Mouse (Mus musculus) lung, adult 2 months (tissue): ENCODE measurements around the gene Foxl1. TPM values are rescaled to one million over a fixed set of nuclear protein-coding genes. Genes with fewer than 3 reads are reported as not detected.
A peak's percentile ranks its signal among the peaks of the same experiment; 100 is the strongest.

ENCODE experiments used
- DNase-seq: peaks from one replicate; pipeline ENCODE4 v3.0.0; 2022
- H3K4me1 ChIP-seq: fragments of 200-500 bp; 2 replicates; pipeline ENCODE4 v1.6.1; 2011; ENCODE audit warnings: low read length; ENCODE audit not compliant: control insufficient read depth, insufficient read depth
- H3K4me3 ChIP-seq: fragments of 200-500 bp; replicated peaks from 2 replicates; pipeline ENCODE3; 2011; ENCODE audit warnings: low read depth, mild to moderate bottlenecking, control low read depth, low read length; ENCODE audit errors: extremely low read depth
- CTCF ChIP-seq: fragments of 200-500 bp; IDR thresholded peaks from 2 replicates; pipeline ENCODE4 v1.5.1; 2011; ENCODE audit warnings: mild to moderate bottlenecking, low read length, control low read depth; ENCODE audit not compliant: insufficient read depth
- POLR2A ChIP-seq: fragments of 200-500 bp; IDR thresholded peaks from 2 replicates; pipeline ENCODE4 v1.6.1; 2011; ENCODE audit warnings: low read depth, mild to moderate bottlenecking, control low read depth, low read length, borderline replicate concordance; ENCODE audit errors: extremely low read depth
- WGBS: fragments of 180-500 bp; shearing (Covaris S2); methylation state at CpG from one replicate; pipeline ENCODE4 v1.1.7; 2018; 5-methylcytosine and 5-hydroxymethylcytosine counted together
- polyA plus RNA-seq: library from polyadenylated mRNA; depleted of rRNA; stranded (reverse); fragments of >200 nt; gene quantifications from 2 replicates; pipeline ENCODE4 v1.2.3, GENCODE M21; 2012; rRNA removed

Gene Foxl1
- 2.5 and 3.0 TPM in 2 replicates for polyA plus RNA-seq

- Histone ChIP-seq H3K4me3 (peak within 1 kb of the TSS; percentile 6), H3K4me1 (peaks cover 4% of the 10 kb centered on the region)
- no peak for DNase-seq
- TF ChIP-seq CTCF (no peak), POLR2A (no peak)
- WGBS: 5% methylated on average over 43 of the region's 43 CpGs
Measured at GRCm38 (mm10) chr8:121127756-121128375, at the start of gene Foxl1. Gene Foxl1, plus strand, starts transcription at chr8:121127940.

GRCm38 (mm10) chr8:121078721-121079120, 49.0 kb upstream of the Foxl1 start:
- no peak for DNase-seq
- 23% methylated on average over 14 of the region's 14 CpGs for WGBS
- no peak for TF ChIP-seq POLR2A
- TF ChIP-seq CTCF: no peak
- peaks cover 5% of the 10 kb centered on the region for H3K4me1 ChIP-seq
- H3K4me3 ChIP-seq: peak overlapping the region; percentile 55

GRCm38 (mm10) chr8:121079201-121079600, 48.5 kb upstream of the Foxl1 start:
- no peak for DNase-seq
- WGBS: 18% methylated on average over 7 of the region's 7 CpGs
- Histone ChIP-seq H3K4me1 (peaks cover 5% of the 10 kb centered on the region), H3K4me3 (peak overlapping the region; percentile 55)
- TF ChIP-seq CTCF (no peak), POLR2A (no peak)

- DNase-seq: no peak
- peaks cover 5% of the 10 kb centered on the region for H3K4me1 ChIP-seq
- peak overlapping the region; percentile 96 for H3K4me3 ChIP-seq
- TF ChIP-seq POLR2A (no peak), CTCF (no peak)
- WGBS: 23% methylated on average over 12 of the region's 12 CpGs
Measured at GRCm38 (mm10) chr8:121079944-121080343, 47.8 kb upstream of the Foxl1 start.

GRCm38 (mm10) chr8:121080361-121081090, 47.2 kb upstream of the Foxl1 start:
- H3K4me1 ChIP-seq: peaks cover 5% of the 10 kb centered on the region
- 5% methylated on average over 49 of the region's 49 CpGs for WGBS
- TF ChIP-seq CTCF (no peak), POLR2A (no peak)
- DNase-seq: no peak
- H3K4me3 ChIP-seq: peak overlapping the region; percentile 96

- Histone ChIP-seq H3K4me1 (peaks cover 5% of the 10 kb centered on the region), H3K4me3 (peak overlapping the region; percentile 96)
- TF ChIP-seq POLR2A (no peak), CTCF (no peak)
- WGBS: 16% methylated on average over 7 of the region's 7 CpGs
- peak; percentile 15 for DNase-seq
Measured at GRCm38 (mm10) chr8:121081398-121081797, 46.3 kb upstream of the Foxl1 start.

GRCm38 (mm10) chr8:121082218-121083092, 45.3 kb upstream of the Foxl1 start:
- DNase-seq: peak; percentile 26
- Histone ChIP-seq H3K4me3 (peak overlapping the region; percentile 96), H3K4me1 (peaks cover 4% of the 10 kb centered on the region)
- WGBS: 4% methylated on average over 57 of the region's 57 CpGs
- TF ChIP-seq CTCF (no peak), POLR2A (peak; percentile 84; the same call in 1 of the 2 replicates)

GRCm38 (mm10) chr8:121083093-121083935, 44.4 kb upstream of the Foxl1 start:
- Histone ChIP-seq H3K4me3 (peak overlapping the region; percentile 96), H3K4me1 (no peaks in the 10 kb centered on the region)
- DNase-seq: peak; percentile 70
- peak; percentile 36; the same call in 1 of the 2 replicates for TF ChIP-seq POLR2A
- TF ChIP-seq CTCF: no peak
- WGBS: 1% methylated on average over 89 of the region's 89 CpGs
